Mouse (Mus musculus) 3134 (cell line): ENCODE results near the gene Gm3327.
"Not testable (repeated sequence)": the region's sequence is repeated elsewhere in the genome, so short reads cannot be mapped to it uniquely, and the experiment has no call there.

Source experiments
- DNase-seq: peaks from one replicate; pipeline ENCODE4 v3.0.0-alpha.2; 2011; ENCODE audit warnings: low spot score; ENCODE audit not compliant: insufficient read length; ENCODE audit errors: extremely low read depth

The Gm3327 gene

DNA sequence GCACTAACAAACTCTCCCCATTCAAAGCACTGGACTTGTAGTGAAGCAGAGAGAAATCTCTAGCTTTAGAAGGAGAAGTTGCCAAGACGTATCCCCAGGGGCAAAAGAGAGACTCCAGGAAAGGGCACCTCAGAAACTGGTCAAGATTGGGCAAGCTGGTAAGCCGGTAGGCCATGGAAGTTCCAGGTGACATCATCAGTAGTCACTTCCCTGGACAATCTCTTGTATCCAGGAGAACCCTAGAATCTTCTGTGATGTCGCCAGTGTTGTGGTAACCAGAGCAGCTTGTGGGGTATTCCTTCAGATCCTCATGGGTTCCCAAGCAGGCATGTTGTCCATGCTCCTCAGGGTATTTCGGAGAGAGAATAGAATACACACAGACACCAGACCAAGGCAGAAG lies at the start of gene Gm3327:
TSS of gene Gm3327 (plus strand) at position 301 of the 400 bp plus-strand sequence.
- not testable (repeated sequence) for DNase-seq

GRCm38 (mm10) chr14:44077785-44078341 lies 45.8 kb upstream of the Gm3327 start:
- DNase-seq, result not testable (repeated sequence)

DNA sequence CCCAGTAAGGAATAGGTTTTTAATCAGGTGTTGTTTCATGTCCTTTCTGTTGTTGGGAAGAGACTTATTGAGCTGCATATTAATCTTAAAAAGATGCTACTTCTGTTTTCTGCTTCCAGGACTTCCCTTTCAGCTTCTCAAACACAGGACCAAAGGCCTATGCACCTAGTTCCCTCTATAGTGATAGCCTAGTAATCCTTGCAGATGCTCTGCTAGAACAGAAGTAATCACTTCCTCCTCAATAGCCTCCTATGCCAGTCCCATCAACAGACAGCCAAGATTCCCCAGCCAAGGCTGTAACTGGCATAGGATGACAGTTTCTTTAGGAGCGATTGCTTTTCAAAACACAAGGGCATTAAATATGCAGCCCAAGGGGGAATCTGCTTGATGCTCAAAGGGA lies 37.1 kb upstream of the Gm3327 start:
- DNase-seq, result not testable (repeated sequence)

DNA sequence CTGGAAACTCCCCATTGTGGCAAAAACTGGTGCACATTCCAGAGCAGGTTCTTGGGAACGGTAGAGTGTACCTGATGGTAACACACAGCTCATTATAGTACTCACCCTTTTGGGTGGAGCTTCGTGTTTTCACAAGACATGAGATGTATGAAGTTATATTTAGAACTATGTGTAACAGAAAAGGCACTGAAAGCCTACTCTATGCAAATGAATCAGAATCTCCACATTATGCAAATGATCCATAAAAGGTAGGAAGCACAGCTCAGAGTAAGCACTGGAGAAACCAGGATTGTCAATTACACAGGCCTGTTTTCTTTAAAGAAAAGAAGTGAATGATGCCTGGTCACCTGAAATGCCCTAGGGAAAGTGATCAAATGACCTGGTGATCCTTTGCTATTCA lies 36.1 kb upstream of the Gm3327 start:
- DNase-seq, result not testable (repeated sequence)

- not testable (repeated sequence) for DNase-seq
Observed at GRCm38 (mm10) chr14:44091524-44091923, 32.1 kb upstream of the Gm3327 start.

GRCm38 (mm10) chr14:44094445-44094844 lies 29.2 kb upstream of the Gm3327 start:
- DNase-seq, result not testable (repeated sequence)

GRCm38 (mm10) chr14:44100030-44100429 lies 23.6 kb upstream of the Gm3327 start:
- DNase-seq, result not testable (repeated sequence)

GRCm38 (mm10) chr14:44102354-44102753 lies 21.3 kb upstream of the Gm3327 start, which contains the start of gene Ear2:
Gene Ear2, plus strand, starts transcription at chr14:44102654.
- not testable (repeated sequence) for DNase-seq

GRCm38 (mm10) chr14:44110981-44111380 lies 12.7 kb upstream of the Gm3327 start:
- no peak for DNase-seq
